Mouse (Mus musculus): ENCODE measurements around the gene Celsr1. TPM values are rescaled to one million over a fixed set of nuclear protein-coding genes. Genes with fewer than 3 reads are reported as not detected.
"Not testable (repeated sequence)": the region's sequence is repeated elsewhere in the genome, so short reads cannot be mapped to it uniquely, and the experiment has no call there.

The Celsr1 gene
- polyA plus RNA-seq, 1 experiment from 2014 or later, result 8.8 TPM

DNA sequence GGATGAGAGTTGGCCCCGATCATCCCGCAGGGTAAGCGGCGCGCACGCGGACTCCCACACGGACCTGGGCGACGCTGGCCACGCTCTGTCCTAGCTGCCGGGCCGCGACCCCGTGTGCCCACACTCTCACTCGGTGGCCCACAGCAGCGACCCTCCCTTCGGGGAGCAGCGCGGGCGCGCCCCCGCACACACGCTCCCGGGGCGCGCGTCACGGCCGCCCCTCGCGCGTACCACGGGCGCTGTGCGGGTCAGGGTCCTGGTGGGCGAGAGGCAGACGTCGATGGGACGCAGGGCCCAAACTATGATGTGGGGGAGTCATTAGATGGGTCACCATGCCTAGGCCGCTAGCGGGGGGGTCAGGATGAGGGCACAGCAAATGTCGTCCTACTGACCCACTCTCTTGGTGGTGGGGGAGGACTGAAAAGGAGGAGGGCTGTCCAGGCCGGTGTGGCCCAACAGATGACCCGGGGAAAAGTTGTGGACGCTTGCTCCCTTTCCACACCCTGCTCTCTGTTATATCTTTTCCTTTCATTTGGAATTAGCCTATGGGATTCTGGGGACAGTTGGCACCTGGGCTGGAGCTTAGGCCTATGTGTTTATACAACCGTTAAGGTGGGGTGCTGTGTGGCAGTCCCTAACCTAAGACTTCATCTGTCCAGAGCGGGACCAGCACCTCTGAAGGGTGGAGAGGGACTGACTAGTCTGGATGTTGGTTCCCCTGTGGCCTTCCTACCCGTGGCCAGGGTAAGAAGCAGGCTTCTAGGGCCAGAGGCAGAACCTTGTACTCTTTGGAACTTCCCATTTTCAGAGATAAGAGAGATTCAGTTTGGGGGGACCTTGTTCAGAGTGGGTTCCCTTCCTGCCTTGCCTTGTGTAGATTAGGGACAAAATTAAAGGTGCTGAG lies 25.6 kb upstream of the Celsr1 start:
- peak overlapping the region; percentile 96 for H3K9ac ChIP-seq (ENCODE audit: low read depth, low read length)
- H3K36me3 ChIP-seq (ENCODE audit: control insufficient read depth, insufficient read depth, low read length), result no peaks in the 10 kb centered on the region
- 2% methylated on average over 42 of the region's 49 CpGs for WGBS
- H3K4me3 ChIP-seq (ENCODE audit: low read length), result peak overlapping the region; percentile 87
- H3K9me3 ChIP-seq (ENCODE audit: control insufficient read depth, low read length), result no peaks in the 10 kb centered on the region
- H3K27me3 ChIP-seq (ENCODE audit: control insufficient read depth, insufficient read depth, low read length), result no peaks in the 10 kb centered on the region
- peak; percentile 45 for ATAC-seq (ENCODE audit: low FRiP score, low TSS enrichment)
- H3K4me1 ChIP-seq (ENCODE audit: control insufficient read depth, insufficient read depth, low read length), result peaks cover 36% of the 10 kb centered on the region
- H3K27ac ChIP-seq (ENCODE audit: low read depth, low read length), result peak overlapping the region; percentile 49; the same call in 1 of the 2 replicates
- H3K4me2 ChIP-seq (replicated peaks; ENCODE audit: low read depth, low read length), result peak overlapping the region; percentile 92

DNA sequence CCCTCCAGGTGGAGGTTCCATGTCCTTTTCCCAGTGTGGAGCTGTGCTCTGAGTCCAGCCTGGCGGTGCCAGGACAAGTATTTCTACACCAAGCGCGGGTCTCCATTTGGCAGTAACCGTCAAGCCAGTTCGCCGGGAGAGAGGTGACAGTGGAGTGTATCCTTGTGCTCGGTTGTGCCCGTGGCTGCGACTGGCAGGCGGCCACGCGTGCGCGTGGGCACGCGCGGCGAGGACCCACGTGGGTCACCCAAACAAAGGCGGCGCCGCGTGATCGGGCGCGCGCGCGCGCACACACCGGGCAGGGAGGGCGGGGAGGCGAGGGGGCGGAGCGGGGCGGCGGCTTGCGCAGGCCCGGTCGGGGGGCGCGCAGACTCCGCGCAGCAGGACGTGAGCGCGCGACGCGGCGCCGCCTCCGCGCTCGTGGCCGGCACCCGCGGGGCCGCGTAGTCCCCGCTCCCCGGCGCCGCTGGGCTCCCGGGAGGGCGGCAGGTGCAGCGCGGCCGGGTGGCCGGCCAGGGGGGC lies 24.9 kb upstream of the Celsr1 start:
- WGBS, result under 1% methylated on average over 45 of the region's 70 CpGs
- H3K4me3 ChIP-seq (ENCODE audit: low read length), result peak overlapping the region; percentile 87
- H3K4me1 ChIP-seq (ENCODE audit: control insufficient read depth, insufficient read depth, low read length), result peaks cover 36% of the 10 kb centered on the region
- peak overlapping the region; percentile 49; the same call in 1 of the 2 replicates for H3K27ac ChIP-seq (ENCODE audit: low read depth, low read length)
- peak overlapping the region; percentile 96 for H3K9ac ChIP-seq (ENCODE audit: low read depth, low read length)
- no peaks in the 10 kb centered on the region for H3K9me3 ChIP-seq (ENCODE audit: control insufficient read depth, low read length)
- peak; percentile 69 for ATAC-seq (ENCODE audit: low FRiP score, low TSS enrichment)
- no peaks in the 10 kb centered on the region for H3K27me3 ChIP-seq (ENCODE audit: control insufficient read depth, insufficient read depth, low read length)
- no peaks in the 10 kb centered on the region for H3K36me3 ChIP-seq (ENCODE audit: control insufficient read depth, insufficient read depth, low read length)
- peak overlapping the region; percentile 92 for H3K4me2 ChIP-seq (replicated peaks; ENCODE audit: low read depth, low read length)

DNA sequence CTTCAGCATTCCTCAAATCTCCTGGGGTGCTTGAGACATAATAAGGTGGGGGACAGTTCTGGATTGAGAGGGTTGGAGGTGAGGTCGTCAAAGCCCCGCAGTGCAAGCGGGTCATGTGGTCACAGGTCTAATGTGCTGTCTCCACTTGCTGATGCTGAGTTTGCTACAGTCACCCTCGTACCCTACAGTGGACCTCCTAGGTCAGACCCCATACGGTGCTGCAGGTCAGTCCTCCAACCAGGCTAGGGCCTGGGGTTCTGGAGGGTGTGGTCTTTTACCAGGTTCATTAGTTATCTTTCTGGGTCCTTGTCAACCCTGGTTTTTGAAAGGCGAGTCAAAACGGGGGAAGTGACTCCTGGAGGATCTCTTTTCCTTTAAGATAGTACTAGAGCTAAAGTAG lies 24.3 kb upstream of the Celsr1 start:
- no peaks in the 10 kb centered on the region for H3K9me3 ChIP-seq (ENCODE audit: control insufficient read depth, low read length)

DNA sequence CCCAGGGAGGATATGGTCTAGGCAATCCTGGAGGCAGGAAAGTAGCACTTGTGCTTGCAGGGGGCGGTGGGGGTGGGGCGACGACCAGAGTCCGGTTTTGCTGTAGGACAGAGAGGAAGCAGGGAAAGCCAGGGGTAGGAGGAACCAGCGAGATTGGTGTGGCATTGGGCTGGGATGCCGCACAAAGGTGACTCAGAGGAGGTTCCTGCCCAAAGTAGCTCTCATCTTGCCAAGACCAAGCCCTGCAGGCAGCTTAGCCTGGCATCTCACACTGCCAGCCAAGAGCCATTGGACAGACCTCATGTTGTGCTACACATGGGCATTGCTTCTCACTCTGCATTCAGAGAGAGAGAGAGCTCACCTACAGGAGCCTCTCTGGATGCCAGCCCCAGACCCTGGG lies 23.8 kb upstream of the Celsr1 start, which contains the start of gene Gramd4:
Gene Gramd4 (plus strand): TSS at position 283 of the 400 bp plus-strand sequence.
- no peak for ATAC-seq (ENCODE audit: low FRiP score, low TSS enrichment)
- peaks cover 34% of the 10 kb centered on the region for H3K4me1 ChIP-seq (ENCODE audit: control insufficient read depth, insufficient read depth, low read length)
- no peaks in the 10 kb centered on the region for H3K27me3 ChIP-seq (ENCODE audit: control insufficient read depth, insufficient read depth, low read length)
- H3K9ac ChIP-seq (ENCODE audit: low read depth, low read length), result peak within 1 kb of the TSS; percentile 96
- no peaks in the 10 kb centered on the region for H3K9me3 ChIP-seq (ENCODE audit: control insufficient read depth, low read length)
- WGBS, result 12% methylated on average over 6 of the region's 6 CpGs
- H3K36me3 ChIP-seq (ENCODE audit: control insufficient read depth, insufficient read depth, low read length), result no peaks in the 10 kb centered on the region
- peak within 1 kb of the TSS; percentile 92 for H3K4me2 ChIP-seq (replicated peaks; ENCODE audit: low read depth, low read length)
- no peak within 1 kb of the TSS for H3K27ac ChIP-seq (ENCODE audit: low read depth, low read length)
- peak within 1 kb of the TSS; percentile 87 for H3K4me3 ChIP-seq (ENCODE audit: low read length)

More for the DNA sequence above, 24.3 kb upstream of the Celsr1 start:
- Histone ChIP-seq H3K4me1 (ENCODE audit: control insufficient read depth, insufficient read depth, low read length) (peaks cover 36% of the 10 kb centered on the region), H3K27ac (ENCODE audit: low read depth, low read length) (no peak overlapping the region), H3K36me3 (ENCODE audit: control insufficient read depth, insufficient read depth, low read length) (no peaks in the 10 kb centered on the region), H3K27me3 (ENCODE audit: control insufficient read depth, insufficient read depth, low read length) (no peaks in the 10 kb centered on the region), H3K4me2 (replicated peaks; ENCODE audit: low read depth, low read length) (peak overlapping the region; percentile 92), H3K4me3 (ENCODE audit: low read length) (peak overlapping the region; percentile 87), H3K9ac (ENCODE audit: low read depth, low read length) (peak overlapping the region; percentile 96)
- WGBS, result 10% methylated on average over 7 of the region's 7 CpGs
- peak; percentile 56; the same call in 1 of the 2 replicates for ATAC-seq (ENCODE audit: low FRiP score, low TSS enrichment)

DNA sequence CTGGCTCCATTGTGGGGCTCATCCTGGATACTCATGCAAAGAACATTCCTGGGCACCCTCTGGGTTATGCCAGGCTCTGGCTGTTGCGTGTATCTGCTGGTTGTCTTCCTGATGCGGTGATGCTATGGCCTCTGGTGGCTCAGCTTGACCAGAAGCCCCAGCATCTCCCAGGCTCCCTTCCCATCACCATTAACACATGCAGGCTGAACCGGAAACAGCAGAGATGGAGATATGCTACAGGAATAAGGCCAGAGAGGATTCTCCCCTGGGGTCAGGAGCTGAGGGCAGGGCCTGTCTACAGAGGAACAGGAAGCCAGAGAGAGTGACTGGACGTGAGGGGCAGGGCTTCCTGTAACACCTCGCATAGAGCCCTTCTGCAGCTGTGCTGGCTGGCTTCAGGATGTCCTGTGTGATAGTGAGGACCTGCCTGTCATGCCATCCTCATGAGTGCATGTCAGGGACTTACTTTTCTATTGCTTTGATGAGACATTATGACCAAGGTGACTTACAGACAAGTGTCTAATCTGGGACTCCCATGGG lies 22.7 kb upstream of the Celsr1 start:
- 82% methylated on average over 5 of the region's 5 CpGs for WGBS
- no peak overlapping the region for H3K4me3 ChIP-seq (ENCODE audit: low read length)
- H3K9me3 ChIP-seq (ENCODE audit: control insufficient read depth, low read length), result no peaks in the 10 kb centered on the region
- H3K9ac ChIP-seq (ENCODE audit: low read depth, low read length), result no peak overlapping the region
- H3K36me3 ChIP-seq (ENCODE audit: control insufficient read depth, insufficient read depth, low read length), result no peaks in the 10 kb centered on the region
- no peak overlapping the region for H3K4me2 ChIP-seq (replicated peaks; ENCODE audit: low read depth, low read length)
- ATAC-seq (ENCODE audit: low FRiP score, low TSS enrichment), result no peak
- no peak overlapping the region for H3K27ac ChIP-seq (ENCODE audit: low read depth, low read length)
- no peaks in the 10 kb centered on the region for H3K27me3 ChIP-seq (ENCODE audit: control insufficient read depth, insufficient read depth, low read length)
- H3K4me1 ChIP-seq (ENCODE audit: control insufficient read depth, insufficient read depth, low read length), result peaks cover 33% of the 10 kb centered on the region

DNA sequence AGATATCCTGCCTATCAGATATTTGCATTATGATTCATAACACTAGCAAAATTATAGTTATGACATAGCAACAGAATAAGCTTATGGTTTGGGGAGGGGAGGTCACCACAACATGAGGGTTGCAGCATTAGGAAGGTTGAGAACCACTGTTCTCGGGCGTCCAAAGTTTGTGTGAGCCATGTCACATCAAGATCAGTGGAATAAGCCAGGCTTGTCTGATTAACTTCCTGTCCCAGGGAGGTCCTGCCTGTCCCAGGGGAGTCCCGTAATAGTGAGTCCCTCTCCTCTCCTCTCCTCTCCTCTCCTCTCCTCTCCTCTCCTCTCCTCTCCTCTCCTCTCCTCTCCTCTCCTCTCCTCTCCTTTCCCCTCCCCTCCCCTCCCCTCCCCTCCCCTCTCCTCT lies 21.3 kb upstream of the Celsr1 start:
- peaks cover 28% of the 10 kb centered on the region; the same call in 1 of the 2 replicates for H3K4me1 ChIP-seq (ENCODE audit: control insufficient read depth, insufficient read depth, low read length)
- not testable (repeated sequence) for H3K36me3 ChIP-seq (ENCODE audit: control insufficient read depth, insufficient read depth, low read length); H3K27me3 ChIP-seq (ENCODE audit: control insufficient read depth, insufficient read depth, low read length); ATAC-seq (ENCODE audit: low FRiP score, low TSS enrichment); H3K9ac ChIP-seq (ENCODE audit: low read depth, low read length); H3K27ac ChIP-seq (ENCODE audit: low read depth, low read length); H3K4me3 ChIP-seq (ENCODE audit: low read length); H3K9me3 ChIP-seq (ENCODE audit: control insufficient read depth, low read length); H3K4me2 ChIP-seq (replicated peaks; ENCODE audit: low read depth, low read length)
- 49% methylated on average over 3 of the region's 3 CpGs for WGBS

DNA sequence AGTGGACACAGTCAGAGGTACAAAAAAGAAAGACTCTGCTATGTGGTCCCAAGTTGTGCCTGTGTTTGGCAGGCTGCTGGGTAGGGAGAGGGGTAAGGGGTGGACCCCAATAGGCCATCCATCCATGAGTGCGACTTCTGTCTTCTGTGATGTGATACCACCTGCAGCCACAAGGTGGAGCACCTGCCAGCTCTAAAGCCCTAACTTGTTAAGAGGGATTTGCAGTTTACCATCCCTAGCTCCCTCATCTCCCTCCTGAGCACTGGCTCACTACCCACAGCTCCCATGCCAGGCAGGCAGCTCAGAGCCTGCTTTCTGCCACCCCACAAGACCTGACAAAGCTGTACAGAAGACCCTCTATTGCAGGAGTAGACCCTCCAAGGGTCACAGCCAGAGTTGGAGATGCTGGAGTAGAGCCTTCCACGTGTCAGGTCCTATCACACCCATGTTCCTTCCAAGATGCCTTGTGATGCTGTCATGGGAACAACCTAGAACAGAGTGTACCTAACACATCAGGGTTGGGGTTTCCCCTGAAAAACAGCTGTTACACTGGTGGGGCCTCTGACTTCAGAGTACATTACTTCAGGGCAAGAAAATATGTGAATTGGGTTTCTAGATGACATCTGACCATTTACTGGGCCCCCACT lies 20.4 kb upstream of the Celsr1 start:
- Histone ChIP-seq H3K4me3 (ENCODE audit: low read length) (no peak overlapping the region), H3K4me2 (replicated peaks; ENCODE audit: low read depth, low read length) (no peak overlapping the region), H3K9ac (ENCODE audit: low read depth, low read length) (no peak overlapping the region), H3K27ac (ENCODE audit: low read depth, low read length) (no peak overlapping the region), H3K36me3 (ENCODE audit: control insufficient read depth, insufficient read depth, low read length) (no peaks in the 10 kb centered on the region), H3K27me3 (ENCODE audit: control insufficient read depth, insufficient read depth, low read length) (no peaks in the 10 kb centered on the region), H3K9me3 (ENCODE audit: control insufficient read depth, low read length) (no peaks in the 10 kb centered on the region), H3K4me1 (ENCODE audit: control insufficient read depth, insufficient read depth, low read length) (peaks cover 22% of the 10 kb centered on the region; the same call in 1 of the 2 replicates)
- no peak for ATAC-seq (ENCODE audit: low FRiP score, low TSS enrichment)
- 40% methylated on average over 2 of the region's 2 CpGs for WGBS

DNA sequence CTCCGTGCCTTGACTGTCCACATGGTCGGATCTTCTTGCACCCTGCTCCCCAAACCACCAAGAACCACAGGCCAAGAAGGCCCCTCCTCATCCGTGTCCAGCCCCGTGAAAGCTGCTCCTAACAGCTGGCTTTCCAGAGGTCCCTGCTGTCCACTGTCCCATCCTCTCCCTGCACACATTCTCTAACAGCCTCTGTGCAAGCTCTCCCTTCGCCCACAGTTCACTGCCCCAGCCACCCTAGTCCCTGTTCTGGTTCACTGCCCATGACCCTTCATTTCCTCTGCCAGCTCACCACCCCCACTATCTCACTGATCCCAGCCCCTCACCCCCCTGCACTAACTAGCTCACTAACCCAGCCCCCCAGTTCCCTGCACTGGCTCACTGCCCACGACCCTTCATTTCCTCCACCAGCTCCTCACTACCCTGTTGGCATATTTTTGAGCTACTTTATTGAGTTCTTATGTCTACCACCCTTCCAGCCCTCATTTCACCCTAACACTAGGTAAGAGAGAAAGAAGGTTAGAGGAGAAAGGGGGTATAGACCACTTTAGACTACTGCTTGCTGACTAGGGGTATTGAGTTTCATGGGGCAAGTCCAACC lies 18.4 kb upstream of the Celsr1 start:
- H3K36me3 ChIP-seq (ENCODE audit: control insufficient read depth, insufficient read depth, low read length), result no peaks in the 10 kb centered on the region
- H3K4me2 ChIP-seq (replicated peaks; ENCODE audit: low read depth, low read length), result no peak overlapping the region
- no peak overlapping the region for H3K9ac ChIP-seq (ENCODE audit: low read depth, low read length)
- ATAC-seq (ENCODE audit: low FRiP score, low TSS enrichment), result peak; percentile 67; the same call in 1 of the 2 replicates
- H3K4me3 ChIP-seq (ENCODE audit: low read length), result no peak overlapping the region
- H3K9me3 ChIP-seq (ENCODE audit: control insufficient read depth, low read length), result no peaks in the 10 kb centered on the region
- no peaks in the 10 kb centered on the region for H3K27me3 ChIP-seq (ENCODE audit: control insufficient read depth, insufficient read depth, low read length)
- no peak overlapping the region for H3K27ac ChIP-seq (ENCODE audit: low read depth, low read length)
- peaks cover 11% of the 10 kb centered on the region; the same call in 1 of the 2 replicates for H3K4me1 ChIP-seq (ENCODE audit: control insufficient read depth, insufficient read depth, low read length)
- 22% methylated on average over 6 of the region's 6 CpGs for WGBS

Measured in kidney, embryonic 14.5 days (tissue).